Comparison of ENCODE assay signal across 26 mouse cellular contexts in the genomic region with DNA sequence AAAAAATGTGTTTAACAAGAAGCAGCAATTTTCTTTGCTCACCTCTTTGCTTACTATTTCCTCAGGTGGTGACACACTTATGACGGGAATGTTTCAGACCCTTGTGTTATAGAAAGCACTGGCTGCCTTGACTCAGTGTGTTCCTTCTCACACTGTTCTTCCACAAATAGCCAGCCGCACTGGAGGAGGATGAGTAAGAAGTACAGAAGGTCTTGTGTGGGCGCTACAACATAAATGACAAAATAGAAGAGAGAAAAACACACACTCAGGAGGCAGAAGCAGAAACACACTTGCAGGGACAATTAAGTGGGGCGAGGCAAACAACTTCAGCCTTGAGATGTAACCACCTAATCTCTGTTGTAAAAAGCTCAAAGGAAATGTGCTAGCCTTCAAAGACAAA.
A peak's percentile ranks its signal among the peaks of the same experiment; 100 is the strongest.
DNase-seq lines count a peak whose midpoint lies in the region; TF ChIP-seq lines count a peak whose summit lies in the region.
"Had no signal": no experiment of that assay in that cellular context is flagged by ENCODE, and none has a peak within 500 bp of the region (broad histone marks: within the 10 kb centered on the region; RNA-seq: fewer than 3 reads in every experiment).

No protein-coding gene starts in this region.

- peak; percentile 79 to 81 for DNase-seq in frontal cortex, adult 2 months (ENCODE audit: extremely low spot score in 1 of 2, low spot score in 1 of 2)
- DNase-seq in frontal cortex, postnatal 10 days (ENCODE audit: low spot score in 2 of 2) = no peak
- peak; percentile 63 to 74 for DNase-seq in right cerebral cortex, adult 2 months (ENCODE audit: low spot score in 2 of 2)
- DNase-seq in right cerebral cortex, postnatal 4 days = no peak
- peak; percentile 14 to 46 for DNase-seq in left cerebral cortex, adult 2 months (ENCODE audit: extremely low spot score in 1 of 2, low spot score in 2 of 2)
- DNase-seq in telencephalon, adult 2 months (ENCODE audit: low read depth, low spot score) = peak; percentile 79
- no peak for DNase-seq in Muller cell, postnatal 12 days (ENCODE audit: inconsistent ontology term)
- no peak for DNase-seq in adrenal gland, adult 18-20 months (ENCODE audit: low spot score in 2 of 2)
- DNase-seq: adrenal gland, postnatal 25 days; cerebellum, adult 18-20 months; gastrocnemius, postnatal 10 days; heart, adult 11 months; heart, postnatal 14 days; kidney, adult 8-10 months; kidney, postnatal 25 days; lung, adult 2 months; thymus, adult 2 months had no signal

- TF ChIP-seq CTCF in left cerebral cortex, adult 2 months (IDR thresholded peaks at IDR 0.05) = no peak

- intact Hi-C loops in left cerebral cortex, adult 2 months (cut with DNase I) = loop anchor here (1.0 to 2.0 kb wide), 2 partner anchors 64 to 143 kb away; no protein-coding TSS in a partner anchor

- H3K4me3 ChIP-seq in left cerebral cortex, adult 2 months = no peak overlapping the region
- H3K4me3 ChIP-seq: forebrain, embryonic 12.5 days; heart, embryonic 12.5 days; hindbrain, embryonic 12.5 days; limb, embryonic 12.5 days; liver, embryonic 12.5 days; megakaryocyte, embryonic 14.5 days; midbrain, embryonic 15.5 days; myocyte; neural tube, embryonic 15.5 days had no signal

- H3K27ac ChIP-seq in left cerebral cortex, adult 2 months = no peak overlapping the region; the same call in 1 of the 2 replicates
- H3K27ac ChIP-seq: forebrain, embryonic 12.5 days; hindbrain, embryonic 12.5 days; limb, embryonic 12.5 days; liver, embryonic 12.5 days; midbrain, embryonic 15.5 days; neural tube, embryonic 15.5 days had no signal

Comparison
In these comparisons a context has a peak if more than half of its experiments do, and no peak if none do; other contexts are left out.
1. DNase-seq: peak in frontal cortex, adult 2 months (2 of 2), right cerebral cortex, adult 2 months (2 of 2), left cerebral cortex, adult 2 months (2 of 2) and telencephalon, adult 2 months (single experiment); none in frontal cortex, postnatal 10 days (0 of 2), right cerebral cortex, postnatal 4 days (single experiment), Muller cell, postnatal 12 days (single experiment) and adrenal gland, adult 18-20 months (0 of 2).